Mouse (Mus musculus) urinary bladder, postnatal 14 days (tissue): Measurements from ENCODE around the gene Thsd4.
"Not testable (repeated sequence)": the region's sequence is repeated elsewhere in the genome, so short reads cannot be mapped to it uniquely, and the experiment has no call there.

Experiments
- DNase-seq: peaks from one replicate; pipeline ENCODE4 v3.0.0; 2021; ENCODE audit warnings: low spot score

The Thsd4 gene

GRCm38 (mm10) chr9:59942501-59943085 is 579.3 kb downstream of the Thsd4 start:
- no peak for DNase-seq

GRCm38 (mm10) chr9:59941885-59942350 is 579.9 kb downstream of the Thsd4 start:
- DNase-seq: no peak

GRCm38 (mm10) chr9:59940913-59941884 is 580.6 kb downstream of the Thsd4 start:
- DNase-seq: no peak

- DNase-seq: no peak
Observed at GRCm38 (mm10) chr9:59939691-59940090, 582.2 kb downstream of the Thsd4 start.

GRCm38 (mm10) chr9:59938529-59938928 is 583.3 kb downstream of the Thsd4 start:
- DNase-seq: no peak

- not testable (repeated sequence) for DNase-seq
Observed at GRCm38 (mm10) chr9:59935866-59936265, 586.0 kb downstream of the Thsd4 start.

GRCm38 (mm10) chr9:59930248-59930647 is 591.6 kb downstream of the Thsd4 start:
- no peak for DNase-seq
